Mouse (Mus musculus) MEL (cell line): Measurements from ENCODE around the gene Tmem254c.
"Not testable (repeated sequence)": the region's sequence is repeated elsewhere in the genome, so short reads cannot be mapped to it uniquely, and the experiment has no call there.

Experiments
- CTCF ChIP-seq, 3 experiments: IDR thresholded peaks in 2 of 3; conservative IDR thresholded peaks in 1 of 3; 2 replicates each; pipeline ENCODE4 v1.5.1; 2011 to 2012; ENCODE audit warnings: low read length in 3 of 3, low read depth in 2 of 3, mild to moderate bottlenecking in 2 of 3, improper control_type of control experiment in 1 of 3, inconsistent platforms in 1 of 3, mixed read lengths in 1 of 3, moderate library complexity in 1 of 3; ENCODE audit not compliant: control insufficient read depth in 1 of 3, insufficient read depth in 1 of 3, poor library complexity in 1 of 3, severe bottlenecking in 1 of 3
- EP300 ChIP-seq, 2 experiments: IDR thresholded peaks; 2 replicates each; pipeline ENCODE4 v1.6.1; 2011; ENCODE audit warnings: improper control_type of control experiment in 2 of 2, low read length in 2 of 2, low read depth in 1 of 2, mild to moderate bottlenecking in 1 of 2
- ETS1 ChIP-seq: IDR thresholded peaks from 2 replicates; pipeline ENCODE4 v1.6.1; 2012; ENCODE audit warnings: low read depth, mild to moderate bottlenecking, inconsistent platforms, low read length, improper control_type of control experiment, moderate library complexity
- MAX ChIP-seq: IDR thresholded peaks from 2 replicates; pipeline ENCODE4 v1.6.1; 2011; ENCODE audit warnings: low read length, improper control_type of control experiment
- MEF2A ChIP-seq: IDR thresholded peaks from 2 replicates; pipeline ENCODE4 v1.6.1; 2014; ENCODE audit warnings: low read depth, mild to moderate bottlenecking, inconsistent platforms, low read length, improper control_type of control experiment; ENCODE audit not compliant: poor library complexity, insufficient replicate concordance, severe bottlenecking; ENCODE audit errors: extremely low read depth
- NRF1 ChIP-seq: IDR thresholded peaks from 2 replicates; pipeline ENCODE4 v1.6.1; 2014; ENCODE audit warnings: low read depth, mild to moderate bottlenecking, inconsistent platforms, low read length, improper control_type of control experiment, moderate library complexity; ENCODE audit not compliant: poor library complexity, insufficient read depth, severe bottlenecking
- POLR2A ChIP-seq, 2 experiments: IDR thresholded peaks; 2 replicates each; pipeline ENCODE4 v1.6.1; 2011 to 2012; ENCODE audit warnings: low read length in 2 of 2, mild to moderate bottlenecking in 2 of 2, control low read depth in 1 of 2, improper control_type of control experiment in 1 of 2, low read depth in 1 of 2, moderate library complexity in 1 of 2; ENCODE audit not compliant: control insufficient read depth in 1 of 2, insufficient read depth in 1 of 2, poor library complexity in 1 of 2
- SMC3 ChIP-seq: IDR thresholded peaks from 2 replicates; pipeline ENCODE4 v1.6.1; 2011; ENCODE audit warnings: low read depth, low read length, improper control_type of control experiment
- TCF12 ChIP-seq: IDR thresholded peaks from 2 replicates; pipeline ENCODE4 v1.6.1; 2014; ENCODE audit warnings: low read depth, mild to moderate bottlenecking, inconsistent platforms, low read length, improper control_type of control experiment, moderate library complexity
- USF1 ChIP-seq: IDR thresholded peaks from 2 replicates; pipeline ENCODE4 v1.6.1; 2014; ENCODE audit warnings: low read depth, mild to moderate bottlenecking, inconsistent platforms, low read length, improper control_type of control experiment, moderate library complexity
- ZC3H11A ChIP-seq: IDR thresholded peaks from 2 replicates; pipeline ENCODE4 v1.6.1; 2012; ENCODE audit warnings: low read depth, mild to moderate bottlenecking, inconsistent platforms, low read length, improper control_type of control experiment

DNA sequence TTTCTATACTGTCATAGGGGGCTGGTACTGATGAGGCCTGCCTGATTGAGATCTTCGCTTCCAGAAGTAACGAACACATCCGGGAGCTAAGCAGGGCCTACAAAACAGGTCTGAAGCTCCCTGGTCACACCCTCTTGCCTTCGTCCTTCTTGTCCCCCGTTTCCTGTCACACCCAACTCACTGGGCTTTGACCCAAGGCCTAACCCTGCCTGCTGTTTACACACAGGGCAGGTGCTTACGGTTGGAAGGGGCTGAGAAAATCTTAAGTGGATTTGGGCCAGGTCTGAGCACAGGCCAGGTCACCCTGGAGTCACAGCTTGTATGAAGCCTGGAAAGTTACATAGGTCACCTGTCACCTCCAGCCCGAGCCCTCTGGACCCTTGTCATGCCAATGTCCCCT lies 50.7 kb downstream of the Tmem254c start:
- TF ChIP-seq ETS1; POLR2A (IDR thresholded peaks at IDR 0.05; ENCODE audit: control insufficient read depth in 1 of 2, insufficient read depth in 1 of 2, low read depth in 1 of 2, low read length in 2 of 2, poor library complexity in 1 of 2); EP300 (IDR thresholded peaks at IDR 0.05; ENCODE audit: low read depth in 1 of 2, low read length in 2 of 2); MEF2A; CTCF (IDR thresholded peaks at IDR 0.05 in 2 of 3, conservative IDR thresholded peaks at IDR 0.05 in 1 of 3; ENCODE audit: control insufficient read depth in 1 of 3, insufficient read depth in 1 of 3, low read depth in 2 of 3, low read length in 3 of 3, poor library complexity in 1 of 3, severe bottlenecking in 1 of 3); ZC3H11A; TCF12; MAX; USF1; NRF1; SMC3: not testable (repeated sequence)
